Mouse (Mus musculus): Measurements from ENCODE around the gene Cdh23. TPM values are rescaled to one million over a fixed set of nuclear protein-coding genes. Genes with fewer than 3 reads are reported as not detected.

Cdh23 gene
- total and polyA plus RNA-seq, 3 experiments = 0.05 TPM; not detected in 2

GRCm38 (mm10) chr10:60558491-60558927 is 137.8 kb downstream of the Cdh23 start:
- H3K36me3 ChIP-seq (replicated peaks) = no peaks in the 10 kb centered on the region
- H3K9me3 ChIP-seq (replicated peaks) = peaks cover 43% of the 10 kb centered on the region
- ATAC-seq (ENCODE audit: extremely low read depth, insufficient number of reproducible peaks, low FRiP score, poor library complexity, severe bottlenecking) = no peak
- TF ChIP-seq TAL1 (conservative IDR thresholded peaks at IDR 0.05; ENCODE audit: low read depth, low read length) (no peak), GATA2 (IDR thresholded peaks at IDR 0.05; ENCODE audit: borderline replicate concordance, low read depth, low read length) (no peak), CTCF (IDR thresholded peaks at IDR 0.05; ENCODE audit: low read depth, low read length) (no peak), GATA1 (IDR thresholded peaks at IDR 0.05; ENCODE audit: borderline replicate concordance, low read length) (no peak), POLR2AphosphoS5 (IDR thresholded peaks at IDR 0.05; ENCODE audit: insufficient replicate concordance, low read depth, low read length) (no peak)
- no peaks in the 10 kb centered on the region for H3K27me3 ChIP-seq (ENCODE audit: insufficient read depth, low read length)
- DNase-seq (ENCODE audit: low spot score) = no peak
- H3K4me1 ChIP-seq (ENCODE audit: insufficient read depth, low read depth, low read length) = no peaks in the 10 kb centered on the region
- no peak overlapping the region for H3K4me3 ChIP-seq (ENCODE audit: low read depth, low read length)

DNA sequence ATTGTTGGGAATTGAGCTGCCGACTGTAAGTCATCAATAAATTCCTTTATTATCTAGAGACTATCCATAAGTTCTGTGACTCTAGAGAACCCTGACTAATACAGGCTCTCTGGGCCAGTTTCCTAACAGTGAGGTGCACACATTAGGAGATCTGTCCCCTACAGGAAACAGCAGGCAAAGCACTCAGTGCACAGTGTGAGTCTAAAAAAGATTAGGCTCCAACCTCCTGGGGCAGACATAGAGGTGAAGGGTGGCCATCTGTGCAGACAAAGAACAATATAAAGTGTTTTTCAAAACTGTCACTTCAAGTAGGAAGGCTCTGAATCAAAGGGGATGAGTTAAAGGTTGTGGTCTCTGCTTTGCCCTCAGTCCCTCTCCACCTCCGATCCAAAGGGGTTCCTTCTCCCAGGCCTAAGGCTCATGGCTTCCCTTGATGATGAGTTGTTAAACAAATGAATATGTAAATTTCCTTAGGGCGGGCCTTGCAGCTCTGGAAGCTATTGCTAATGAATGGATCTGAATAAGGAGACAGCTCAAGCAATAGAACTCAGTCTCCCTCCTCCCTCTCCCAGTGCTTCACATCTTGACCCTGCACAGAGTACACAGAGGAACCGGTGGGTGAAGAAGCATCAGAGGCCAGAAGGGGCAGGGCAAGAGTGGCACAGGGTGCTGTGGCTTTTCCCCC is 143.2 kb downstream of the Cdh23 start:
- TF ChIP-seq GATA2 (IDR thresholded peaks at IDR 0.05; ENCODE audit: borderline replicate concordance, low read depth, low read length) (no peak), TAL1 (conservative IDR thresholded peaks at IDR 0.05; ENCODE audit: low read depth, low read length) (no peak), CTCF (IDR thresholded peaks at IDR 0.05; ENCODE audit: low read depth, low read length) (no peak), POLR2AphosphoS5 (IDR thresholded peaks at IDR 0.05; ENCODE audit: insufficient replicate concordance, low read depth, low read length) (no peak), GATA1 (IDR thresholded peaks at IDR 0.05; ENCODE audit: borderline replicate concordance, low read length) (no peak)
- ATAC-seq (ENCODE audit: extremely low read depth, insufficient number of reproducible peaks, low FRiP score, poor library complexity, severe bottlenecking) (no peak), DNase-seq (ENCODE audit: low spot score) (no peak)
- no peaks in the 10 kb centered on the region for H3K4me1 ChIP-seq (ENCODE audit: insufficient read depth, low read depth, low read length)
- H3K36me3 ChIP-seq (replicated peaks) = no peaks in the 10 kb centered on the region
- H3K4me3 ChIP-seq (ENCODE audit: low read depth, low read length) = no peak overlapping the region
- H3K27me3 ChIP-seq (ENCODE audit: insufficient read depth, low read length) = no peaks in the 10 kb centered on the region
- H3K9me3 ChIP-seq (replicated peaks) = peaks cover 13% of the 10 kb centered on the region

- H3K4me3 ChIP-seq (ENCODE audit: low read depth, low read length) = no peak overlapping the region
- H3K9me3 ChIP-seq (replicated peaks) = peaks cover 43% of the 10 kb centered on the region
- no peaks in the 10 kb centered on the region for H3K4me1 ChIP-seq (ENCODE audit: insufficient read depth, low read depth, low read length)
- H3K27me3 ChIP-seq (ENCODE audit: insufficient read depth, low read length) = no peaks in the 10 kb centered on the region
- TF ChIP-seq POLR2AphosphoS5 (IDR thresholded peaks at IDR 0.05; ENCODE audit: insufficient replicate concordance, low read depth, low read length) (no peak), TAL1 (conservative IDR thresholded peaks at IDR 0.05; ENCODE audit: low read depth, low read length) (no peak), CTCF (IDR thresholded peaks at IDR 0.05; ENCODE audit: low read depth, low read length) (no peak), GATA1 (IDR thresholded peaks at IDR 0.05; ENCODE audit: borderline replicate concordance, low read length) (no peak), GATA2 (IDR thresholded peaks at IDR 0.05; ENCODE audit: borderline replicate concordance, low read depth, low read length) (no peak)
- H3K36me3 ChIP-seq (replicated peaks) = no peaks in the 10 kb centered on the region
- ATAC-seq (ENCODE audit: extremely low read depth, insufficient number of reproducible peaks, low FRiP score, poor library complexity, severe bottlenecking) (no peak), DNase-seq (ENCODE audit: low spot score) (no peak)
Observed at GRCm38 (mm10) chr10:60539164-60539914, 157.0 kb downstream of the Cdh23 start.

DNA sequence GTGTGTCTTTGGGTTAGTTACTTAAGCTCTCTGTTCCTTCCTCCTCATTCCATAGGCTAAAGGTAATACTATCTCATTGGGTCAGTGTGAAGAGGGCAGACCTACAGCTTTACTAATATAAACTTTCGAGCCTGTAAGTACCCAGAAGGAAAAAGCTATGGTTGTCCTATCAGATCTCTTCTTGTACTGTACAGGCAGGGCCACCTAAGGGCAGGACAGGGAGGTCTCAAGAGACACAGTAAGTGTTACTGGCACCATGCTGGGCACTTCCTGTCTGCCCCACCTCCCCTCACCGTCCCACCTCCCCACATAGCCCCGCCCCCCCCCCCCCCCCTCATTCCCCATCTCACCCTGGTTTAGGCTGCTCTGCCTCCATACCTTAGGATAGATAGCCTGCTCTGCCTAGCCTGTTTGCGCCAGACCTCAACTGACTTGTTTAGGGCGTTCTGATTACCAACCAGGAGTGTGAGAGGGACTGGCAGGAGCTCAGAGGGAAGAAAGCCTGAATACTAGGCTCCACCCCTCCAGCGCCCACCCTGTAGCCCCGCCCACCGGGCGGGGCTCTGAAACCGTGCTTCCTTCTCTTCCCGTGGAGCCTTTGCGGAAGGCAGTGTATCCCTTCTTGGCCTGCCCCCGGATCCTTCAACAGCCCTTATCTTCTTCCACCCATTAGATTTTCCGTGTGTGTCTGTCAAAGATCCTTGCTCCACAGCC is 160.0 kb downstream of the Cdh23 start:
- TF ChIP-seq GATA1 (IDR thresholded peaks at IDR 0.05; ENCODE audit: borderline replicate concordance, low read length) (no peak), GATA2 (IDR thresholded peaks at IDR 0.05; ENCODE audit: borderline replicate concordance, low read depth, low read length) (no peak), POLR2AphosphoS5 (IDR thresholded peaks at IDR 0.05; ENCODE audit: insufficient replicate concordance, low read depth, low read length) (no peak), TAL1 (conservative IDR thresholded peaks at IDR 0.05; ENCODE audit: low read depth, low read length) (no peak), CTCF (IDR thresholded peaks at IDR 0.05; ENCODE audit: low read depth, low read length) (no peak)
- DNase-seq (ENCODE audit: low spot score) (no peak), ATAC-seq (ENCODE audit: extremely low read depth, insufficient number of reproducible peaks, low FRiP score, poor library complexity, severe bottlenecking) (no peak)
- H3K4me1 ChIP-seq (ENCODE audit: insufficient read depth, low read depth, low read length) = no peaks in the 10 kb centered on the region
- no peak overlapping the region for H3K4me3 ChIP-seq (ENCODE audit: low read depth, low read length)
- H3K9me3 ChIP-seq (replicated peaks) = peaks cover 53% of the 10 kb centered on the region
- no peaks in the 10 kb centered on the region for H3K27me3 ChIP-seq (ENCODE audit: insufficient read depth, low read length)
- no peaks in the 10 kb centered on the region for H3K36me3 ChIP-seq (replicated peaks)

GRCm38 (mm10) chr10:60532502-60532901 is 163.8 kb downstream of the Cdh23 start:
- Histone ChIP-seq H3K27me3 (ENCODE audit: insufficient read depth, low read length) (no peaks in the 10 kb centered on the region), H3K4me1 (ENCODE audit: insufficient read depth, low read depth, low read length) (no peaks in the 10 kb centered on the region), H3K9me3 (replicated peaks) (peaks cover 54% of the 10 kb centered on the region), H3K4me3 (ENCODE audit: low read depth, low read length) (no peak overlapping the region), H3K36me3 (replicated peaks) (no peaks in the 10 kb centered on the region)
- DNase-seq (ENCODE audit: low spot score) (no peak), ATAC-seq (ENCODE audit: extremely low read depth, insufficient number of reproducible peaks, low FRiP score, poor library complexity, severe bottlenecking) (no peak)
- TF ChIP-seq GATA2 (IDR thresholded peaks at IDR 0.05; ENCODE audit: borderline replicate concordance, low read depth, low read length) (no peak), POLR2AphosphoS5 (IDR thresholded peaks at IDR 0.05; ENCODE audit: insufficient replicate concordance, low read depth, low read length) (no peak), CTCF (IDR thresholded peaks at IDR 0.05; ENCODE audit: low read depth, low read length) (no peak), TAL1 (conservative IDR thresholded peaks at IDR 0.05; ENCODE audit: low read depth, low read length) (no peak), GATA1 (IDR thresholded peaks at IDR 0.05; ENCODE audit: borderline replicate concordance, low read length) (no peak)

- Histone ChIP-seq H3K27me3 (ENCODE audit: insufficient read depth, low read length) (no peaks in the 10 kb centered on the region), H3K4me1 (ENCODE audit: insufficient read depth, low read depth, low read length) (no peaks in the 10 kb centered on the region), H3K36me3 (replicated peaks) (no peaks in the 10 kb centered on the region), H3K9me3 (replicated peaks) (peaks cover 54% of the 10 kb centered on the region), H3K4me3 (ENCODE audit: low read depth, low read length) (no peak overlapping the region)
- DNase-seq (ENCODE audit: low spot score) (no peak), ATAC-seq (ENCODE audit: extremely low read depth, insufficient number of reproducible peaks, low FRiP score, poor library complexity, severe bottlenecking) (no peak)
- TF ChIP-seq POLR2AphosphoS5 (IDR thresholded peaks at IDR 0.05; ENCODE audit: insufficient replicate concordance, low read depth, low read length) (no peak), CTCF (IDR thresholded peaks at IDR 0.05; ENCODE audit: low read depth, low read length) (no peak), GATA1 (IDR thresholded peaks at IDR 0.05; ENCODE audit: borderline replicate concordance, low read length) (no peak), TAL1 (conservative IDR thresholded peaks at IDR 0.05; ENCODE audit: low read depth, low read length) (no peak), GATA2 (IDR thresholded peaks at IDR 0.05; ENCODE audit: borderline replicate concordance, low read depth, low read length) (no peak)
Observed at GRCm38 (mm10) chr10:60531349-60531748, 164.9 kb downstream of the Cdh23 start.

Measured in G1E (cell line).